Mouse (Mus musculus): Measurements from ENCODE around the gene Tm9sf3. TPM values are rescaled to one million over a fixed set of nuclear protein-coding genes. Genes with fewer than 3 reads are reported as not detected.

The Tm9sf3 gene
- polyA plus RNA-seq, 1 experiment, result 151 TPM

GRCm38 (mm10) chr19:41241997-41242396 lies 21.8 kb downstream of the Tm9sf3 start:
- H3K27ac ChIP-seq (ENCODE audit: insufficient read depth, low read depth, low read length), result no peak overlapping the region
- no peak overlapping the region for H3K4me3 ChIP-seq (ENCODE audit: insufficient read depth, low read length)
- TF ChIP-seq CTCF (IDR thresholded peaks at IDR 0.05; ENCODE audit: low read depth, low read length), result no peak
- TF ChIP-seq POLR2A (IDR thresholded peaks at IDR 0.05; ENCODE audit: borderline replicate concordance, low read depth, low read length), result no peak
- H3K4me1 ChIP-seq (ENCODE audit: control insufficient read depth, insufficient read depth, low read length), result peaks cover 8% of the 10 kb centered on the region

GRCm38 (mm10) chr19:41233698-41234097 lies 30.1 kb downstream of the Tm9sf3 start:
- Histone ChIP-seq H3K27ac (ENCODE audit: insufficient read depth, low read depth, low read length) (no peak overlapping the region), H3K4me1 (ENCODE audit: control insufficient read depth, insufficient read depth, low read length) (no peaks in the 10 kb centered on the region), H3K4me3 (ENCODE audit: insufficient read depth, low read length) (no peak overlapping the region)
- no peak for TF ChIP-seq POLR2A (IDR thresholded peaks at IDR 0.05; ENCODE audit: borderline replicate concordance, low read depth, low read length)
- no peak for TF ChIP-seq CTCF (IDR thresholded peaks at IDR 0.05; ENCODE audit: low read depth, low read length)

GRCm38 (mm10) chr19:41208326-41208725 lies 55.5 kb downstream of the Tm9sf3 start:
- 0 out of 2 replicates have a peak, but pooled peaks cover 4% of the 10 kb centered on the region for H3K4me1 ChIP-seq (ENCODE audit: control insufficient read depth, insufficient read depth, low read length)
- H3K4me3 ChIP-seq (ENCODE audit: insufficient read depth, low read length), result no peak overlapping the region
- no peak overlapping the region for H3K27ac ChIP-seq (ENCODE audit: insufficient read depth, low read depth, low read length)
- TF ChIP-seq POLR2A (IDR thresholded peaks at IDR 0.05; ENCODE audit: borderline replicate concordance, low read depth, low read length) (no peak), CTCF (IDR thresholded peaks at IDR 0.05; ENCODE audit: low read depth, low read length) (no peak)

- no peak for TF ChIP-seq POLR2A (IDR thresholded peaks at IDR 0.05; ENCODE audit: borderline replicate concordance, low read depth, low read length)
- Histone ChIP-seq H3K4me3 (ENCODE audit: insufficient read depth, low read length) (peak within 1 kb of the TSS; percentile 41), H3K4me1 (ENCODE audit: control insufficient read depth, insufficient read depth, low read length) (0 out of 2 replicates have a peak, but pooled peaks cover 4% of the 10 kb centered on the region), H3K27ac (ENCODE audit: insufficient read depth, low read depth, low read length) (no peak within 1 kb of the TSS)
Observed at GRCm38 (mm10) chr19:41206811-41207344, 56.9 kb downstream of the Tm9sf3 start, which contains the start of gene Tll2. TSS of gene Tll2 (minus strand) at chr19:41206835.

- no peak for TF ChIP-seq CTCF (IDR thresholded peaks at IDR 0.05; ENCODE audit: low read depth, low read length)
- TF ChIP-seq POLR2A (IDR thresholded peaks at IDR 0.05; ENCODE audit: borderline replicate concordance, low read depth, low read length), result no peak
- Histone ChIP-seq H3K27ac (ENCODE audit: insufficient read depth, low read depth, low read length) (no peak overlapping the region), H3K4me1 (ENCODE audit: control insufficient read depth, insufficient read depth, low read length) (0 out of 2 replicates have a peak, but pooled peaks cover 4% of the 10 kb centered on the region), H3K4me3 (ENCODE audit: insufficient read depth, low read length) (peak overlapping the region; percentile 41)
Observed at GRCm38 (mm10) chr19:41206041-41206810, 57.6 kb downstream of the Tm9sf3 start.

GRCm38 (mm10) chr19:41204159-41205081 lies 59.4 kb downstream of the Tm9sf3 start:
- 0 out of 2 replicates have a peak, but pooled peaks cover 4% of the 10 kb centered on the region for H3K4me1 ChIP-seq (ENCODE audit: control insufficient read depth, insufficient read depth, low read length)
- no peak overlapping the region for H3K27ac ChIP-seq (ENCODE audit: insufficient read depth, low read depth, low read length)
- TF ChIP-seq POLR2A (IDR thresholded peaks at IDR 0.05; ENCODE audit: borderline replicate concordance, low read depth, low read length), result no peak
- 0 out of 2 replicates have a peak, but pooled peaks have one; percentile 19 for TF ChIP-seq CTCF (IDR thresholded peaks at IDR 0.05; ENCODE audit: low read depth, low read length)
- H3K4me3 ChIP-seq (ENCODE audit: insufficient read depth, low read length), result no peak overlapping the region

GRCm38 (mm10) chr19:41197606-41198005 lies 66.2 kb downstream of the Tm9sf3 start:
- H3K27ac ChIP-seq (ENCODE audit: insufficient read depth, low read depth, low read length), result no peak overlapping the region
- no peaks in the 10 kb centered on the region for H3K4me1 ChIP-seq (ENCODE audit: control insufficient read depth, insufficient read depth, low read length)
- no peak overlapping the region for H3K4me3 ChIP-seq (ENCODE audit: insufficient read depth, low read length)
- no peak for TF ChIP-seq POLR2A (IDR thresholded peaks at IDR 0.05; ENCODE audit: borderline replicate concordance, low read depth, low read length)
- no peak for TF ChIP-seq CTCF (IDR thresholded peaks at IDR 0.05; ENCODE audit: low read depth, low read length)

- Histone ChIP-seq H3K27ac (ENCODE audit: insufficient read depth, low read depth, low read length) (no peak overlapping the region), H3K4me3 (ENCODE audit: insufficient read depth, low read length) (no peak overlapping the region), H3K4me1 (ENCODE audit: control insufficient read depth, insufficient read depth, low read length) (no peaks in the 10 kb centered on the region)
- TF ChIP-seq POLR2A (IDR thresholded peaks at IDR 0.05; ENCODE audit: borderline replicate concordance, low read depth, low read length) (no peak), CTCF (IDR thresholded peaks at IDR 0.05; ENCODE audit: low read depth, low read length) (no peak)
Observed at GRCm38 (mm10) chr19:41193379-41193778, 70.4 kb downstream of the Tm9sf3 start.

GRCm38 (mm10) chr19:41192953-41193352 lies 70.8 kb downstream of the Tm9sf3 start:
- TF ChIP-seq CTCF (IDR thresholded peaks at IDR 0.05; ENCODE audit: low read depth, low read length) (no peak), POLR2A (IDR thresholded peaks at IDR 0.05; ENCODE audit: borderline replicate concordance, low read depth, low read length) (no peak)
- Histone ChIP-seq H3K4me3 (ENCODE audit: insufficient read depth, low read length) (no peak overlapping the region), H3K27ac (ENCODE audit: insufficient read depth, low read depth, low read length) (no peak overlapping the region), H3K4me1 (ENCODE audit: control insufficient read depth, insufficient read depth, low read length) (no peaks in the 10 kb centered on the region)
